Mouse (Mus musculus) ES-Bruce4 (cell line): ENCODE data around the gene Twnk. TPM values are rescaled to one million over a fixed set of nuclear protein-coding genes. Genes with fewer than 3 reads are reported as not detected.

Experiments used
- H3K27ac ChIP-seq: 2 replicates; pipeline ENCODE4 v1.5.1; 2012; ENCODE audit warnings: low read length, inconsistent platforms; ENCODE audit not compliant: insufficient read depth
- H3K27me3 ChIP-seq: 2 replicates; pipeline ENCODE4 v1.6.1; 2012; ENCODE audit warnings: mild to moderate bottlenecking, low read length, inconsistent platforms; ENCODE audit not compliant: control insufficient read depth, poor library complexity, insufficient read depth, severe bottlenecking
- H3K36me3 ChIP-seq: 2 replicates; pipeline ENCODE4 v1.6.1; 2012; ENCODE audit warnings: inconsistent platforms, mild to moderate bottlenecking, low read length, moderate library complexity; ENCODE audit not compliant: control insufficient read depth, poor library complexity, insufficient read depth, severe bottlenecking
- H3K4me1 ChIP-seq: one replicate; pipeline ENCODE4 v1.8.1; 2011; ENCODE audit warnings: low read length; ENCODE audit not compliant: control insufficient read depth, insufficient read depth
- H3K4me3 ChIP-seq: 2 replicates; pipeline ENCODE4 v1.5.1; 2011; ENCODE audit warnings: low read depth, mild to moderate bottlenecking, low read length
- H3K9ac ChIP-seq: 2 replicates; pipeline ENCODE4 v1.6.1; 2012; ENCODE audit warnings: low read depth, mild to moderate bottlenecking, inconsistent platforms; ENCODE audit not compliant: poor library complexity, severe bottlenecking
- H3K9me3 ChIP-seq: replicated peaks from 2 replicates; pipeline ENCODE4 v1.6.1; 2012; ENCODE audit warnings: mild to moderate bottlenecking, low read length, inconsistent platforms; ENCODE audit not compliant: control insufficient read depth, poor library complexity, insufficient read depth, severe bottlenecking
- CTCF ChIP-seq: IDR thresholded peaks from one replicate; pipeline ENCODE4 v1.8.1; 2011; ENCODE audit warnings: low read depth, low read length
- EP300 ChIP-seq: IDR thresholded peaks from 2 replicates; pipeline ENCODE4 v1.6.1; 2011; ENCODE audit warnings: low read depth, low read length; ENCODE audit not compliant: insufficient read depth
- POLR2A ChIP-seq: IDR thresholded peaks from one replicate; pipeline ENCODE4 v1.8.1; 2011; ENCODE audit warnings: low read length; ENCODE audit not compliant: insufficient read depth
- polyA plus RNA-seq: library from polyadenylated mRNA; stranded (reverse); fragments of >200 nt; gene quantifications from 2 replicates; pipeline ENCODE4 v1.2.4, GENCODE M21; 2011; ENCODE audit warnings: low read depth; ENCODE audit not compliant: missing spikeins, insufficient read depth, insufficient read length

Twnk gene
- polyA plus RNA-seq, result 23.2 and 24.5 TPM in 2 replicates

- Histone ChIP-seq H3K27ac (peak within 1 kb of the TSS; percentile 30), H3K27me3 (no peaks in the 10 kb centered on the region), H3K4me1 (peaks cover 5% of the 10 kb centered on the region), H3K9ac (peak within 1 kb of the TSS; percentile 74), H3K4me3 (peak within 1 kb of the TSS; percentile 95), H3K9me3 (no peaks in the 10 kb centered on the region), H3K36me3 (peaks cover 23% of the 10 kb centered on the region)
- TF ChIP-seq EP300 (no peak), CTCF (no peak), POLR2A (no peak)
Observed at GRCm38 (mm10) chr19:45005444-45005843, at the start of gene Twnk. TSS of gene Twnk (plus strand) at chr19:45005663.

- TF ChIP-seq EP300 (no peak), CTCF (no peak), POLR2A (no peak)
- peaks cover 56% of the 10 kb centered on the region for H3K36me3 ChIP-seq
- no peak overlapping the region for H3K4me3 ChIP-seq
- H3K27ac ChIP-seq, result no peak overlapping the region
- H3K4me1 ChIP-seq, result peaks cover 1% of the 10 kb centered on the region
- no peaks in the 10 kb centered on the region for H3K27me3 ChIP-seq
- H3K9me3 ChIP-seq, result no peaks in the 10 kb centered on the region
- no peak overlapping the region for H3K9ac ChIP-seq
Observed at GRCm38 (mm10) chr19:44959633-44960032, 45.8 kb upstream of the Twnk start.

- no peak overlapping the region for H3K4me3 ChIP-seq
- no peaks in the 10 kb centered on the region for H3K4me1 ChIP-seq
- no peaks in the 10 kb centered on the region for H3K27me3 ChIP-seq
- H3K9me3 ChIP-seq, result no peaks in the 10 kb centered on the region
- H3K27ac ChIP-seq, result no peak overlapping the region
- TF ChIP-seq CTCF, result no peak
- no peak for TF ChIP-seq POLR2A
- TF ChIP-seq EP300, result no peak
- no peak overlapping the region for H3K9ac ChIP-seq
- H3K36me3 ChIP-seq, result peaks cover 56% of the 10 kb centered on the region
Observed at GRCm38 (mm10) chr19:44965978-44966377, 39.5 kb upstream of the Twnk start.

- H3K36me3 ChIP-seq, result peaks cover 61% of the 10 kb centered on the region
- no peaks in the 10 kb centered on the region for H3K27me3 ChIP-seq
- H3K27ac ChIP-seq, result no peak overlapping the region
- no peak overlapping the region for H3K4me3 ChIP-seq
- H3K9me3 ChIP-seq, result no peaks in the 10 kb centered on the region
- H3K9ac ChIP-seq, result no peak overlapping the region
- TF ChIP-seq CTCF, result no peak
- no peak for TF ChIP-seq POLR2A
- TF ChIP-seq EP300, result no peak
- no peaks in the 10 kb centered on the region for H3K4me1 ChIP-seq
Observed at GRCm38 (mm10) chr19:44968329-44968728, 37.1 kb upstream of the Twnk start.

- H3K4me1 ChIP-seq, result no peaks in the 10 kb centered on the region
- H3K36me3 ChIP-seq, result peaks cover 74% of the 10 kb centered on the region
- no peak overlapping the region for H3K4me3 ChIP-seq
- TF ChIP-seq CTCF, result no peak
- TF ChIP-seq POLR2A, result no peak
- TF ChIP-seq EP300, result no peak
- H3K9ac ChIP-seq, result no peak overlapping the region
- H3K27me3 ChIP-seq, result no peaks in the 10 kb centered on the region
- no peak overlapping the region for H3K27ac ChIP-seq
- H3K9me3 ChIP-seq, result no peaks in the 10 kb centered on the region
Observed at GRCm38 (mm10) chr19:44976636-44977035, 28.8 kb upstream of the Twnk start.

- no peak overlapping the region for H3K27ac ChIP-seq
- no peaks in the 10 kb centered on the region for H3K4me1 ChIP-seq
- H3K4me3 ChIP-seq, result no peak overlapping the region
- no peaks in the 10 kb centered on the region for H3K27me3 ChIP-seq
- H3K9me3 ChIP-seq, result no peaks in the 10 kb centered on the region
- no peak overlapping the region for H3K9ac ChIP-seq
- H3K36me3 ChIP-seq, result peaks cover 71% of the 10 kb centered on the region
- TF ChIP-seq CTCF (no peak), EP300 (no peak), POLR2A (no peak)
Observed at GRCm38 (mm10) chr19:44977148-44977547, 28.3 kb upstream of the Twnk start.

GRCm38 (mm10) chr19:44980787-44981186 lies 24.7 kb upstream of the Twnk start:
- H3K4me3 ChIP-seq, result no peak overlapping the region
- H3K36me3 ChIP-seq, result peaks cover 39% of the 10 kb centered on the region
- H3K4me1 ChIP-seq, result peaks cover 1% of the 10 kb centered on the region
- no peaks in the 10 kb centered on the region for H3K27me3 ChIP-seq
- H3K9me3 ChIP-seq, result no peaks in the 10 kb centered on the region
- H3K9ac ChIP-seq, result no peak overlapping the region
- no peak overlapping the region for H3K27ac ChIP-seq
- TF ChIP-seq EP300 (no peak), CTCF (no peak), POLR2A (no peak)
